Mouse (Mus musculus) liver, embryonic 14.5 days (tissue): Measurements from ENCODE around the gene Tbc1d25.

Experiments
- CTCF ChIP-seq: IDR thresholded peaks from 2 replicates; pipeline ENCODE4 v1.5.1; 2016; ENCODE audit warnings: antibody characterized with exemption, low read depth, control low read depth
- EP300 ChIP-seq: IDR thresholded peaks from 2 replicates; pipeline ENCODE4 v1.6.1; 2016; ENCODE audit warnings: antibody characterized with exemption, low read depth

DNA sequence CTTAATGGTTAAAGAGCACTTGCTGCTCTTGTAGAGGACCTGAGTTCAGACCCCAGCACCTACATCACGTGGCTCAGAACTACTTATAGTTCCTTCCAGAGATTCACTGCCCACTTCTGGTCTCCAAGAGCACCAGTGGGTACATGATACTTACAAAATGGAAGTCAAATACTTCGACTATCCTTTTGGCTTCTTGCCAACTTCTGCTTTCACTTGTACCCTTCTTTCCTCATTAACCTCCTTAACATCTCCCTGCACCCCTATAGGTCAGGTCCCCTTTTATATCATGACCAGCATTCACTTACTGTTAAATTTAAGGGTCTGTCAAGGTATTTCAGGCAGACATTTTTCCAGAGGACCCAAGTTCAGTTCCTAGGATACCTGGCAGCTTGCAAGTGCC lies 40.1 kb downstream of the Tbc1d25 start:
- no peak for TF ChIP-seq CTCF
- TF ChIP-seq EP300, result no peak
